Mouse (Mus musculus) cerebellum, adult 9-11 months (tissue): ENCODE results near the gene Gm10160.

ENCODE experiments used
- DNase-seq: peaks from one replicate; pipeline ENCODE4 v3.0.0; 2022

Gm10160 gene

DNA sequence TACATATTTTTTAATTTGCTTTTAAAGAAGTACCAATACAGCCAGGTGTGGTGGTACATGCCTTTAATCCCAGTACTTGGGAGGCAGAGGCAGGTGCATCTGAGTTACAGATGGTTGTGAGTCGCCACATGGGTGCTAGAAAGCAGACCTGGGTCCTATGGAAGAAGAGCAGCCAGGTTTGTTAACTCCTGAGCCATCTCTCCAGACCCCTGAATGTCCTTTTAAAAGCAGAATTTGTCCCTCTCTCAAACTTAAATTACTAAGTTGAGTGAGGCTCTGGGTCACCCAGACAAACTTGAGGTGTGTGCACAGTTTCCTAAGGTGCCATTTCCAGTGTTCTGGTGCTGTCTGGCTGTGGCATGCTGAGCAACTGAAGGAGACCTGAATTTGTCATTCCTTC is at the start of gene Gm10160:
Gm10160 (minus strand) TSS at position 101 of the 400 bp plus-strand sequence.
- DNase-seq, result no peak

GRCm38 (mm10) chr7:81904926-81905325 is 49.3 kb upstream of the Gm10160 start:
- DNase-seq, result no peak

DNA sequence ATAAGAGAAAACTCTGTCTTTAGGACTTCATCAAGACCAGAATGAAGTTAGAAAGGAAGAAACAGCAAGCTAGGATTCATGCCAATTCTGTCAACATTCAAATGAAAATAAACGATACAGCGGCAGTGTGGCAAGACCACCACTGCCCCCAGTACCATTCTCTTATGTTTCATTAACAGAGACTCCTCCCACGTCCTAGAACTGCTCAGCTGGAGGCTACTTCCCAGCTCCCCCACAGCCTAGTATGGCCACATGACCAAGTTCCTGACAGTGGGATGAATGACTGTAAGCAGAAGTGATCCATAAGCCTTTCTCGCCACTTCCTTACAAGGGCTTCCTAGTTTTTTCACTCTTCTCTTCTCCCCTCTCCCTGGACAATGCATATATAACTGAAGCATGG is 48.5 kb upstream of the Gm10160 start:
- DNase-seq, result no peak

GRCm38 (mm10) chr7:81899361-81899760 is 43.8 kb upstream of the Gm10160 start:
- DNase-seq, result no peak

- DNase-seq, result no peak
Measured at GRCm38 (mm10) chr7:81885128-81885527, 29.5 kb upstream of the Gm10160 start.

DNA sequence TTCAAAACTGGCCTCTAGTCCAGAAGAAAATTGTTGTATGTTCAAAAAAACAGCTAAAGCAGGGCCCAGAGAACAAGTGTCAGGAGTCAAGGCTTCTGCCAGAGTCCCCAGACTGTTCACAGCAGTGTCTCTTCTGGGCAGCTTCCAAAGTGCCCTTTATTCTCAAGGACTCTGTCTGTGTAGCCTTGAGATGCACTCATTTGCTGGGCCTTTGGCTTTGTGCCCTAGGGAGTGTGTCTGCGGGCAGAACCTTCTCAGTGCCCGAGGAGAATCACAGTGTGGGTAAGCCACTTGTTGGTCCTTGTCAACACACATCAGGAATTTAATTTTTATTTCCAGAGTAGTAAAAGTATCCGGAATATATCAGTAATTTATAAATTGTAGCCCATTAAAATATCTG is 26.0 kb upstream of the Gm10160 start:
- DNase-seq, result no peak

- DNase-seq, result no peak
Measured at GRCm38 (mm10) chr7:81880797-81881196, 25.2 kb upstream of the Gm10160 start.

DNA sequence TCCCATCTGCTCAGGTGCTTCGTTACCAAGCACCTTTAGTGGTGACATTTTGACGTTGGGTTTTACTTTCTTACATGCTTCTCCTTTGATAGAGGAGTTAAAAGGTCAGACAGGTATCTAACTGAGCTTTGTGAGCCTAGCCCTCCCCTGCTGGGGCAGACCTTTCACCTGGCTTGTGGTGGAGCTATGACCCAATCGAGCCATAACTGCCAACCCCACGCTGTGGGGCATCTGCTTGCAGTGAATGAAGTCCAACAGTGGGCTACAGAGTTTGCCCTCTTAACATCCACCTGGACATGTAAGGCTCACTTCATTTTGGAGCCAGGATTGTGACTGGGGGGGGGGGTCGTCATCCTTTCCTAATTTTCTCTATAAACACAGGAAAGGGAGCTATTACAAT is 24.7 kb upstream of the Gm10160 start:
- no peak for DNase-seq

DNA sequence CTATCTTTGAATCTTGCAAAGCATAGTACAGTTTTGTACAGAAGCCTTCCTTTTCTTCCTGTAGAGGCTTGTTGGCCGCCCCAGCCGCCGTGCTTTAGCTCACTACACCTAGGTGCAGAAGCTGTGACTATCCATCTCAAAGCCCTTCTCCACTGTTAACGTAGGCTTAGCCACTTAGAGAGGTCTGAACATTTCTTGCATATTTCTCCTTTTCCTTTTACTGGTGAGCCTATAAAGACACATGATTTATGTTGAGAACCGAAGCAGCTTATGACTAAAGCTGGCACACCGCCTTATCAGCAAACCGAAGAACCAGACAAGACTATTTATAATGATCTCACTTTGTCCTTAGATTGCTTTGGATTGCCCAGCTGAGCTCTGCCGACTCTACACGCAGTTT is 19.8 kb upstream of the Gm10160 start:
- DNase-seq, result no peak

DNA sequence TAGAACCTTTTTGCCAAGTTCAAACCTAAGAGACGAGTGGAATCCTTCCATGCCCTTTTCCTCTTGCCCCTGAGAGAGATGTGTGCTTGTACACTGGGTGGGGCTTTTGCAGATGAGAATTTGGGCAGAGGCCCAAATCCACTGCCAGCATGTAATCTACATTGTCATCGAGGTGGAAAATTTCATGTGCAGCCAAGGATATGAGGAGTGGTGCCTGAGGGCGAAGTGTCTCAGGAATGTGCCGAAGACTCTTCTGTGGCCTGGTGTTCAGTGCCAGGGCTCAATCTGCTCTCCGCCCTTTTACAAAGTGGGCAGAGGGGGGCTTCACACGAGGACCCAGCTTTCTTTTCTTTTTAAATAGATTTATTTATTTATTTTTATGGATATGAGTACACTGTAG is 19.0 kb upstream of the Gm10160 start:
- DNase-seq, result no peak

GRCm38 (mm10) chr7:81873807-81874206 is 18.2 kb upstream of the Gm10160 start:
- DNase-seq, result no peak

DNA sequence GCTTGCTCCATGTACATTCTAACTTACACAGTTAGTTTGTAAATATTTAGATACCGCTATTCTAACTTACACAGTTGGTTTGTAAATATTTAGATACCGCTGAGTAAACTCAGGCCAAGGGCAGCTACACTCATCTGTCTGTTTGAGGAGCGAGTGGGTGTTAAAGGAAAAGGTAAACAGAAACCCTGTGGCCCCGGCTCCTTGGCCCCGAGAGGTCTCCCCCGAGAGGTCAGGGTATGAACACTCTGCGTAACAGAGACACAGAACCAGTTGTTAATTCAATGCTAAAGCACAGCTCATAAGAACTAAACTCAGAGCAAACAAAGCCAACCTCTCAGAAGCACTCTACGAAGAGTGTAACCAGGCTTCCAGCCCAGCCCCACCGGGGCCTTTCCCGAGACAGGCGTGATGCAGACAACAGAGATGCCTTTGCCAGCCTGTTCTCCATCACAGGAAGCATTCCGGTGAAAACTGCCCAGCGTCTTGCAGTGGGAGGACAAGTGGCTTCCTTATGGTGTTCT is 17.0 kb upstream of the Gm10160 start:
- no peak for DNase-seq

DNA sequence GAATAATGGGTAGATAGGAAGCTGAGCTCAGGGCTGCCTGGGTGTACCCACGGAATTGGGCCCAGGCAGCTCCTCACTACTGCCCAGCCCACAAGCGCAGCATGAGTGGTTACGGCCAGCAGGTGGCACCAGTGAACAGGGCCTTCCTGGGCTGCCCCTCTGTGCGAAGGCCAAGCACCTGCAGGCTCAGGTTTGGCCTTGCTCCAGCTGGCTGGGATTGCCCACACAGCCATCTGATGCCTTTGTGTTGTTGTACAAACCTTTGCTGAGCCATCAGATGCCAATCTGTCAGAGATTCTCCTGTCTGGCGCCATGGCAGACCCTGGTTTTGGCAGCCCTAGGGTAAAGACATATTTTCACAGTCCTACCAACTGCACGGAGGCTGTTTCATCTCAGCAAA is 12.6 kb upstream of the Gm10160 start:
- peak; percentile 98 for DNase-seq

GRCm38 (mm10) chr7:81867231-81867930 is 11.8 kb upstream of the Gm10160 start:
- no peak for DNase-seq

- no peak for DNase-seq
Measured at GRCm38 (mm10) chr7:81865937-81866336, 10.3 kb upstream of the Gm10160 start.

- DNase-seq, result no peak
Measured at GRCm38 (mm10) chr7:81864552-81864951, 9.0 kb upstream of the Gm10160 start.

DNA sequence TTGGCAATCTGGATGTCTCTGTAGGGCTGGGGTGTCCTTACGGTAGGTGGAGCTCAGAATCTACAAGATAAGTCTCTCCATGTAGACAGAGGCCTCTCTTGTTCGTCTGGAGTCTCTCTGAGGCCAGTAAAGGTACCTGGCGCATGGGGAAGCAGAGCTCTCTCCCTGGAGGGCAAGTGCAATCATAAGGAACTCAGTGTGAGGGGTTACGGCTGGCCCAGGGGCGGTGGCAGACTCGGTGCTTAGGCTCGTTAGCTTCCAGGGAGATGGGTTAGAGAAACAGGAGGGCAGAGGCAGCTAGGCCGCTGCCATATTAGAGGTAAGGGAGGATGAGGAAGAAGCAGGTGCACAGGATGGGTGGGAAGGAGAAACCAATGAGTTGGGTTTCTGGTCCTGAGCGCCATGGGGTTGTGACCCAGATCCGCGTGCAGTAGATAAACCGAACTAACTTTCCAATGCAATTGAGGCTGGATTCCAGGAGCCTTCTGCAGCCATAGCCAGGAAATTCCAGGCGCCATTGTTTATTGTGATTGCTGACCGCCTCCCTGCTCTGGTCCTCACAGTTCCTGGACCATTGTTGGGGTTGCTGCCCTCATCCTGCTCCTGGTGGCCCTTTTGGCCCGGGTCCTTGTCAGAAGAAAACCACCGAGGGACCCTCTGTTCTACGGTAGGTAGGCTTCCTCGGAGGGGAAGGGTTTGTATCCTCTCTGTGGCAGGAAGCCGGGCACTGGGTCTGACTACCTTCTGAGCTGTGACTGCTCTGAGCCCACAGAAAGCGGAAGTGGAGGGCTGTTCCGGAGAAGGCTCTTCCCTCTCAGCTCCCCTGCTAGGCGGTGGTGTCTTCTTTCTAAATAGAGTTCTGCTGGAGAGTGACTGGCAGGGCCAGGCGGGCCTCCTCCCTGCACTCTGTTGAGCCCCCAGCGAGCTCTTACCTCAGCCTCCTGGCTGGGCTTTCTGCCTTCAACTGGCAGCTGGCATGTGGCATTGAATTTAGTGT is 7.3 kb upstream of the Gm10160 start:
- no peak for DNase-seq

GRCm38 (mm10) chr7:81861921-81862320 is 6.3 kb upstream of the Gm10160 start:
- no peak for DNase-seq

DNA sequence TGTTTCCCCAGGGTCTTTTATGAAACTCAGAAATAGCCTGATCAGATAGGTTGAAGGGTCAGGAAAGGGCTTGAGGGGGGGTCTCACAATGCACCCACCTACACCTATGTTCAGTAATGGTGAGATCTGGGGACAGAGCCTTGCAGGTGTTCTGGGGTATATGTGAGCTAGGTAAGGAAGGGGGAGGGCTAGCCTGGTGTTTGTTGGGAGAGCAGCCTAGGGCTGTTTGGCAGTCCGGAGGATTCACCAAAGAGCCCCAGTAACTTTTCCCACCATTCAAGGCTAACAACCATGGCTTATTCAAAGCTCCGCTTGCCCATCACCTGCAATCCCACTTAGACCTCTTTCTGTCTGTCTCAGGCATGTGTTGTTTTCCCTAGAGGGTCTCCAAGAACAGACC is 5.9 kb upstream of the Gm10160 start:
- DNase-seq, result no peak

DNA sequence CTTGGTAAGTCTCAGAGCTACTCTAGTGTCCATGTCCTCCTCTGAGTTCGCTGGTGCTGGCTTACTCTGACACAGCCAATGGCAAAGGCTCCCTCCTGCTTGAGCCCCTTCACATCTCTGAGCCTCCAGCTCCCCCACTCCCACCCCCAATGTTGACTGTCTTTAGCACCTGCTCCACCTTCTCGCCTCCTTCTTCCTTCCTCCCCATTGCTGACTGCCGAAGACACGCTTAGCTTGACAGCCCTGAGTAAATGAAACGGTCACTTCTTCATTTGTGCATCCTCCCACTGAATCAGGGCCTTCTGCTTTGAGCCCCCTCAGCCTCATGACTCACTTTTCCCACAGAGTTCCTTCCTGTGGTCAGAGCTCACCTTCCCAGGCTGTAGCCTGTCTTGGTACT is 5.4 kb upstream of the Gm10160 start:
- no peak for DNase-seq

DNA sequence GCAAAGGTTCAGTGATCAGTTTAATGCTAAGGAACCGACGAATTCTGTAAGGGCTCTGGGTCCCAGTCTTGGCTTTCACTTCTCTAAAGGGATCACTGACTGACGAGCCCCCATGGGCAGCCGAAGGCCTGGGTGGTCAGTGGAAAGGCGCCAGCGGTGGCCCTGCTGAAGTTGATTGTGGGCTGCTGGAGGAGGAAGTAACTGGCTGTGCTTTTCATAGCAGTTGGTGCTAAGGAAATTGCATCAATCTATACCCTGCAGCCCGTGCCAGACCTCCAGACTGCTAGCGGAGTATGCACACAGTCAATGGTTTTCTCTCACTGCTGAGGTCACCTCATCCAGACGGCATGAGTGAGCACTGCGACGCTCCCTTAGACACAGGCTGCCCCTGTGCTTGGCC is 4.5 kb upstream of the Gm10160 start:
- no peak for DNase-seq

DNA sequence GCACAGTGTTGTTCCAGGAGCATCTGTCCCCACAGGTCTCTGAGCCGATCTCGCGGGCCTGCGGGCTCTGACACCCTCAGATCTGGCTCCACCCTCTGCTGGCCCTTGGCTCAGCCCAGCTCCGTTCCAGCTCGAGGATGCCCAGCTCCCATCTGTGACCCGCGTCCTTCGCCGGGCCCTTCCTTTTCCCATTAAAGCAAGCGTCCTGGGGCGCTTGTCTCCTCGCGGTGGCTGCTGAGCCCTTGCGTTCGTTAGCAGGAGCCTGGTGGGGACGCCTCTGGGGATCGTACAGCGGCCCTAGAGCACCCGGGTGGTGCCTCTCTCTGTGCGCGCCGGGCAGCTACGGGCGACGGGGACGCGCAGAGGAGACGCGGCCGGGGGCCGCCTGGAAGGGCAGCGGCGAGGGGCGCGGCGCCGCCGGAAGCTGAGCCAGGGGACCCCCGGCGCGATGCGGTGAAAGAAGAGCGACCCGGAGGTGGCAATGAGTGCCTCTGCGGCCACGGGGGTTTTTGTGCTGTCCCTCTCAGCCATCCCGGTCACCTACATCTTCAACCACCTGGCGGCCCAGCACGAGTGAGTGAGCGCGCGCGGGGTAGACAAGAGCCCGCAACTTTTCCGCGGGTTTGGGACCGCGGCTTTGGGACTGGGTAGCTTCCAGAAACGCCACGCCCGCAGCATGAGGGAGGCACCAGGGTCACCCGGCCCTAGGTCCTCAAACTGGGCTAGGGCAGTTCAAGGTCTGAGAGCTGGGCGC is 3.6 kb upstream of the Gm10160 start, which contains the start of gene Tm6sf1:
Tm6sf1 (plus strand) TSS at position 34 of the 754 bp plus-strand sequence.
- DNase-seq, result no peak

- DNase-seq, result no peak
Measured at GRCm38 (mm10) chr7:81858236-81858635, 2.6 kb upstream of the Gm10160 start.
